Mouse (Mus musculus) E14TG2a.4 (cell line): ENCODE results near the gene Dot1l.

Source experiments
- CTCF ChIP-seq: conservative IDR thresholded peaks from 2 replicates; pipeline ENCODE4 v1.5.1; 2014; ENCODE audit warnings: low read length
- NANOG ChIP-seq: IDR thresholded peaks from 2 replicates; pipeline ENCODE4 v1.6.1; 2014; ENCODE audit warnings: borderline replicate concordance, low read length, mixed read lengths

DNA sequence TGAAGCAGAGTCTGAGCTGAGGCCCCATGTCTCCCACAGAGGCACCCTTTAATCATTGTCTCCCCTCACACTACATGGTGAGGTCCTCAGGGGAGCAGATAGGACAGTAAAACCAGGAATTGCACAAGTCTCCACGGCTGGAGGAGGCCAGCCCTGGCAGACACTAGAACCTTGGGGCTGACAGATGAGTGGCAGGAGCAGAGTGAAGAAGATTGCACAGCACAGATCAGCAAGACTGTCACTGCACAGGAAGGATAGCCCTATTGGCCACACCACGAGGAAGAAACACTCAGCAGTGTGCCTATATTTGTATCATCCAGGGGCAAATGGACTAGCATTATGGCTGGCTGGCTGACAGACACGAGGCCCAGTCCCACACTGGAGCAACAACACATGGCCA lies 44.2 kb upstream of the Dot1l start:
- TF ChIP-seq CTCF (no peak), NANOG (no peak)
